Mouse (Mus musculus) stomach, embryonic 15.5 days (tissue): ENCODE measurements around the gene Cds1. TPM values are rescaled to one million over a fixed set of nuclear protein-coding genes. Genes with fewer than 3 reads are reported as not detected.

Source experiments
- ATAC-seq: fragments of 200-750 bp; cut with Nextera tagmentation; 2 replicates; pipeline ENCODE4 v1.8.0; 2017; ENCODE audit warnings: low read depth, moderate number of reproducible peaks, moderate TSS enrichment; ENCODE audit not compliant: insufficient read depth, low FRiP score
- H3K27ac ChIP-seq: fragments of 300-500 bp; sonication (generic); 2 replicates; pipeline ENCODE4 v1.5.1; 2015; ENCODE audit warnings: mild to moderate bottlenecking, inconsistent platforms
- H3K27me3 ChIP-seq: fragments of 300-500 bp; sonication (generic); replicated peaks from 2 replicates; pipeline ENCODE4 v1.6.1; 2015; ENCODE audit warnings: inconsistent platforms
- H3K36me3 ChIP-seq: fragments of 300-500 bp; sonication (generic); 2 replicates; pipeline ENCODE4 v1.6.1; 2015; ENCODE audit warnings: inconsistent platforms
- H3K4me1 ChIP-seq: fragments of 300-500 bp; sonication (generic); 2 replicates; pipeline ENCODE4 v1.6.1; 2015; ENCODE audit warnings: inconsistent platforms
- H3K4me2 ChIP-seq: fragments of 300-500 bp; sonication (generic); 2 replicates; pipeline ENCODE4 v1.6.1; 2015; ENCODE audit warnings: mild to moderate bottlenecking, inconsistent platforms
- H3K4me3 ChIP-seq: fragments of 300-500 bp; sonication (generic); replicated peaks from 2 replicates; pipeline ENCODE4 v1.5.1; 2015; ENCODE audit warnings: inconsistent platforms
- H3K9ac ChIP-seq: fragments of 300-500 bp; sonication (generic); 2 replicates; pipeline ENCODE4 v1.6.1; 2015; ENCODE audit warnings: inconsistent platforms
- H3K9me3 ChIP-seq: fragments of 300-500 bp; sonication (generic); 2 replicates; pipeline ENCODE4 v1.6.1; 2016; ENCODE audit warnings: inconsistent platforms
- WGBS: fragments of 180-500 bp; shearing (Covaris S2); methylation state at CpG from one replicate; pipeline ENCODE4 v1.1.7; 2015; 5-methylcytosine and 5-hydroxymethylcytosine counted together
- polyA plus RNA-seq: library from polyadenylated mRNA; unstranded; fragments of >200 nt; fragmentation: Nextera tagmentation; extraction: Ambion mirVana; gene quantifications from 2 replicates; pipeline ENCODE4 v1.2.1, GENCODE M21; 2015

The Cds1 gene
- 6.5 and 7.5 TPM in 2 replicates for polyA plus RNA-seq

DNA sequence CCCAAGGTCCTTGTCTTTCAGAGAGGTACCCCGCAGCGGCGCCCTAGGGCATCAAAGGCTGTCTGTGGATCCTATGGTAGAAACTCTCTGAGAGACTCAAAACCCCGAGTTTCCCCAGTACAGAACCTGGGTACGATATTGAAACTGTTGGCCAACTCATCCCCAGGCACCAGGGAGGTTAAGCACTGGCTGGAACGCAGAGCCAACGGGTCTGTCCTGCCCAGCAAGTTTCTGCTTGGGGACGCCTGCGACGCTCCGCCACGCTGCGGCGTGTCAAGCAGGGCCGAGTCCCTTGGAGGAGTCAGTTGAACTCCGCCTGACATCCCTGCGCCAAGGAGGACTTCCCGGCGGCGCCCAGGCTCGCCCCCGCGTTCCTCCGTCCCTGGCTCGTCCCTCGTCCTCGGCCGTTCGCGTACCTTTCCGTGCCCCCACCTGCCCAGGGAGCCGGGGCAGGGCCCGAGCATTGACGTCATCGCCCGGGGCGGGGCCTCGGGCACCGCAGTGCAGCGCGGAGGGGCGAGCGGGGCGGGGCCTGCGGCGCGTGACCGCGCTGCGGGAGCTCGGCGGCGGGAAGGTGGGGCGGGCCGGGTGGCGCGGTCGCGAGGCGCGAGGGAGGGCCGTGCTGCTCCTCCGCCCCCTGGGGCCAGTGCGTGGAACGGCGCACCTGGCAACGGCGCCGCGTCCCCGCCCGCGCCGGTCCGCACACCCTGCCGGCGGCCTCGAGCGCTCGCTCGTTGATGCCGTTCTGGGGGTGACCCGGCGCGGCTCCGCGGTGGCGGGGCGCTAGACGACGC, at the start of gene Cds1:
Gene Cds1 (plus strand): TSS at position 577 of the 794 bp plus-strand sequence.
- Histone ChIP-seq H3K36me3 (no peaks in the 10 kb centered on the region), H3K9me3 (no peaks in the 10 kb centered on the region), H3K9ac (peak within 1 kb of the TSS; percentile 54), H3K27ac (peak within 1 kb of the TSS; percentile 49; the same call in 1 of the 2 replicates), H3K27me3 (peaks cover 22% of the 10 kb centered on the region), H3K4me3 (peak within 1 kb of the TSS; percentile 79), H3K4me2 (peak within 1 kb of the TSS; percentile 99), H3K4me1 (0 out of 2 replicates have a peak, but pooled peaks cover 9% of the 10 kb centered on the region)
- WGBS = under 1% methylated on average over 91 of the region's 91 CpGs
- peak; percentile 86 for ATAC-seq

DNA sequence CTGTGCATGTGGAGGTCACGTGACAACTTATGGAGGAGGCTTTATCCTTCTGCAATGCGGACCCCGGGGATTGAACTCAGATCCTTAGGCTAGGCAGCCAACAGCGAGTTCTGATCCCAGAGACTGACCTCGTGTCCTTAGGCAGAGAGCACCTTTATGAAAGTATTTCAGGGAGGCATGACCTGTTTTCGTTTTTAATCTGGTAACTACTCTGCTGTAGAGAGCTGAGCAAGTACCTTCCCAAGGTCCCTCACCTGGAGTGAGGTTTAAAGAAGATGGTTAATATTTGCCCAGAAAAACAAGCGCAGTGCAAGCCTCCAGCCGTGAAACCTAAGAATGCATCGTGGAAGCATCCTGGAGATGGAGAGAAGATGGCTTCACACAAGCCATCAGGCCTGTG, 40.7 kb upstream of the Cds1 start:
- ATAC-seq = no peak
- no peak overlapping the region for H3K27ac ChIP-seq
- 75% methylated on average over 9 of the region's 9 CpGs for WGBS
- no peak overlapping the region for H3K9ac ChIP-seq
- H3K36me3 ChIP-seq = no peaks in the 10 kb centered on the region
- H3K4me2 ChIP-seq = no peak overlapping the region
- no peaks in the 10 kb centered on the region for H3K9me3 ChIP-seq
- H3K4me3 ChIP-seq = no peak overlapping the region
- no peaks in the 10 kb centered on the region for H3K27me3 ChIP-seq
- H3K4me1 ChIP-seq = no peaks in the 10 kb centered on the region

DNA sequence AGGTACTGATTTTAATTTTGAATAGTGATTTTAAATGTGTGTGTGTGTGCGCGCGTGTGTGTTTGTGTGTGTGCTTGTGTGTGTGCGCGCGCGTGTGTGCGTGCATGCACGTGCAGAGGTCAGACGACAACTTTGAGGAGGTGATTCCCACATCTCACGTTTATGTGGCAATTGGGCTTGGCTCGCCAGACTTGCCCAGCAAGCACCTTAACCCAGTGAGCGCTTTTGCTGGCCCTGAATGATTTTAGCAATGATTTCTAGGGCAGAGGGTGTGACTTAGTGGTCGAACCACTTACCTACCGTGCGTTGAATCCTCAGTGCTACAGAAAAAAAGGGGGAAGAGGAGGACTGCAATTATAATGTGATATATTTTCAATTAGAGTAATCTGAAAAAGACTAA, 40.2 kb upstream of the Cds1 start:
- ATAC-seq = no peak
- Histone ChIP-seq H3K4me2 (no peak overlapping the region), H3K27me3 (no peaks in the 10 kb centered on the region), H3K9ac (no peak overlapping the region), H3K4me3 (no peak overlapping the region), H3K27ac (no peak overlapping the region), H3K4me1 (no peaks in the 10 kb centered on the region), H3K36me3 (no peaks in the 10 kb centered on the region), H3K9me3 (no peaks in the 10 kb centered on the region)
- WGBS = 87% methylated on average over 16 of the region's 16 CpGs

DNA sequence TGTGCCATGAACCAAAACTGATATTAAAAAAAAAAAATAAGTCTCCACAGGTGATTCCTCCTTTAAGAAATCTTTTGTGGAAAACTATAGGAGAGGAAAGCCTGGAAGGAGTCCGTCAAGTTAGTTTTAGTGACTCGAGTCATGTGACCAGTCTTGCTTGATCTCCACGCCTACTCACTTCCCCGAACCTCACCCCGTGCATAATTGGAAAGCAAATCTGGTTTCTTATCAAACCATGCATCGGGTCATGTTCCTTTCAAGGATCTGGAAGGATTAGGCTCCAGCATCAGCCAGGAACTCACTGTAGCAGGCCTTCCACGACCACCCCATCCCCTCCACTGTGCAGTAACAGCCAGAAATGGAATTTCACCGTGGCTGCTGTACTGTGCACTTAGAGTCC, 39.2 kb upstream of the Cds1 start:
- 71% methylated on average over 8 of the region's 8 CpGs for WGBS
- no peak for ATAC-seq
- Histone ChIP-seq H3K4me3 (no peak overlapping the region), H3K4me1 (no peaks in the 10 kb centered on the region), H3K36me3 (no peaks in the 10 kb centered on the region), H3K27ac (no peak overlapping the region), H3K9ac (no peak overlapping the region), H3K9me3 (no peaks in the 10 kb centered on the region), H3K27me3 (no peaks in the 10 kb centered on the region), H3K4me2 (no peak overlapping the region)

- H3K4me3 ChIP-seq = no peak overlapping the region
- WGBS = 58% methylated on average over 6 of the region's 6 CpGs
- no peak overlapping the region for H3K4me2 ChIP-seq
- H3K9ac ChIP-seq = no peak overlapping the region
- no peaks in the 10 kb centered on the region for H3K27me3 ChIP-seq
- no peaks in the 10 kb centered on the region for H3K36me3 ChIP-seq
- ATAC-seq = no peak
- H3K9me3 ChIP-seq = no peaks in the 10 kb centered on the region
- H3K4me1 ChIP-seq = no peaks in the 10 kb centered on the region
- no peak overlapping the region for H3K27ac ChIP-seq
Measured at GRCm38 (mm10) chr5:101726371-101726770, 38.6 kb upstream of the Cds1 start.

DNA sequence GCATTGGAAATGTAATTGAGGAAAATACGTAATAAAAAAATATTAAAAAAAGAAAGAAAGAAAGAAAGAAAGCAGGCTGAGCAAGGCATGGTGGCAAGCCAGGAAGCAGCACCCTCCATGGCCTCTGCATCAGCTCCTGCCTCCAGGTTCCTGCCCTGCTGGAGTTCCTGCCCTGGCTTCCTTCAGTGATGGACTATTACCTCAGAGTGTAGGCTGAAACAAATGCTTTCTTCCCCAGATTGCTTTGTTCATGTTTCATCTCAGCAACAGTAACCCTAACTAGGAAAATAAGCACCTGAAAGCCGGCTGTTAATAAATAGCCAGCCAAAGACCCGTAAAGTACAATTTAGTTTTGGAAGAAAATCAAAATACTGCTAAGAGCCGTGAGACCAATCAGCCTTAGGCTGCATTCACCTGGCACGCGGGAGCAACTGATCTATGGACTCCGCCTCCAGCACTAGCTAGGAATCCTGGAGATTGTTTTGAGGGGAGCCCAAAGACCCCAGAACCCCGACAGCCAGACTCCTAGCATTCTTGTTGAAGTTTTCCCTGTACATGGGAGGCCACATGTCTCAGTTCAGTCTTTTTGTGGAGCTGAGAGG, 36.5 kb upstream of the Cds1 start:
- Histone ChIP-seq H3K27ac (no peak overlapping the region), H3K9ac (no peak overlapping the region), H3K36me3 (no peaks in the 10 kb centered on the region), H3K9me3 (no peaks in the 10 kb centered on the region), H3K4me2 (no peak overlapping the region), H3K27me3 (no peaks in the 10 kb centered on the region), H3K4me1 (no peaks in the 10 kb centered on the region), H3K4me3 (no peak overlapping the region)
- WGBS = 67% methylated on average over 8 of the region's 8 CpGs
- no peak for ATAC-seq

- Histone ChIP-seq H3K4me1 (no peaks in the 10 kb centered on the region), H3K4me2 (no peak overlapping the region), H3K9me3 (no peaks in the 10 kb centered on the region), H3K9ac (no peak overlapping the region), H3K4me3 (no peak overlapping the region), H3K27ac (no peak overlapping the region), H3K27me3 (no peaks in the 10 kb centered on the region), H3K36me3 (no peaks in the 10 kb centered on the region)
- ATAC-seq = no peak
- WGBS = 40% methylated on average over 3 of the region's 3 CpGs
Measured at GRCm38 (mm10) chr5:101737341-101737740, 27.6 kb upstream of the Cds1 start.

GRCm38 (mm10) chr5:101740471-101741223, 24.3 kb upstream of the Cds1 start:
- WGBS = 67% methylated on average over 16 of the region's 16 CpGs
- H3K27ac ChIP-seq = no peak overlapping the region
- H3K9ac ChIP-seq = no peak overlapping the region
- H3K4me1 ChIP-seq = no peaks in the 10 kb centered on the region
- H3K4me3 ChIP-seq = no peak overlapping the region
- no peaks in the 10 kb centered on the region for H3K27me3 ChIP-seq
- H3K4me2 ChIP-seq = no peak overlapping the region
- H3K36me3 ChIP-seq = no peaks in the 10 kb centered on the region
- no peaks in the 10 kb centered on the region for H3K9me3 ChIP-seq
- no peak for ATAC-seq

DNA sequence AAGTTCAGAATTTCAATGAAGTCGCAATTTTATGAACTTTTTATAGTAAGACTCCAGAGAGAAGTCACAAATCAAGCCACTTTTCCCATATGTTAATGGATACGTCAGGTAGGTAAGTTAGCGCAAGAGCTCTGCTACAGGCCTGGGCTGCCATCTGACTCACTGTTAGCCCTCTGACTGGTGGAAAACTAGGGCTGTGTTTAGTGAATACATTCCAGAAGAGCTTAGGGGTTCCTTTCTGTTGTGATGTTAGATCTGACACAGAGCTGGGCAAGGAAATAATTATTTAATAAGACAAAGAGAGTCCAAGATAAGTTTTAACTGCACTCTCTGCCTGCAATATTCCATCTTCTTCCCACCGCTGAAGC, 23.7 kb upstream of the Cds1 start:
- no peak overlapping the region for H3K4me3 ChIP-seq
- WGBS = 87% methylated on average over 4 of the region's 4 CpGs

GRCm38 (mm10) chr5:101742014-101742413, 22.9 kb upstream of the Cds1 start:
- no peaks in the 10 kb centered on the region for H3K36me3 ChIP-seq
- H3K9ac ChIP-seq = no peak overlapping the region
- no peaks in the 10 kb centered on the region for H3K27me3 ChIP-seq
- WGBS = 81% methylated on average over 2 of the region's 2 CpGs
- H3K4me3 ChIP-seq = no peak overlapping the region
- no peak for ATAC-seq
- no peaks in the 10 kb centered on the region for H3K4me1 ChIP-seq
- H3K9me3 ChIP-seq = no peaks in the 10 kb centered on the region
- no peak overlapping the region for H3K27ac ChIP-seq
- H3K4me2 ChIP-seq = no peak overlapping the region

More for the DNA sequence above, 23.7 kb upstream of the Cds1 start:
- Histone ChIP-seq H3K27ac (0 out of 2 replicates have a peak overlapping the region, but pooled peaks have one; percentile 16), H3K4me1 (no peaks in the 10 kb centered on the region), H3K4me2 (no peak overlapping the region), H3K27me3 (no peaks in the 10 kb centered on the region), H3K9ac (no peak overlapping the region), H3K9me3 (no peaks in the 10 kb centered on the region), H3K36me3 (no peaks in the 10 kb centered on the region)
- no peak for ATAC-seq

GRCm38 (mm10) chr5:101742425-101742824, 22.5 kb upstream of the Cds1 start:
- Histone ChIP-seq H3K4me1 (no peaks in the 10 kb centered on the region), H3K27me3 (no peaks in the 10 kb centered on the region), H3K4me2 (no peak overlapping the region), H3K36me3 (no peaks in the 10 kb centered on the region), H3K27ac (no peak overlapping the region), H3K9ac (no peak overlapping the region), H3K4me3 (no peak overlapping the region), H3K9me3 (no peaks in the 10 kb centered on the region)
- ATAC-seq = no peak
- WGBS = 83% methylated on average over 8 of the region's 8 CpGs

DNA sequence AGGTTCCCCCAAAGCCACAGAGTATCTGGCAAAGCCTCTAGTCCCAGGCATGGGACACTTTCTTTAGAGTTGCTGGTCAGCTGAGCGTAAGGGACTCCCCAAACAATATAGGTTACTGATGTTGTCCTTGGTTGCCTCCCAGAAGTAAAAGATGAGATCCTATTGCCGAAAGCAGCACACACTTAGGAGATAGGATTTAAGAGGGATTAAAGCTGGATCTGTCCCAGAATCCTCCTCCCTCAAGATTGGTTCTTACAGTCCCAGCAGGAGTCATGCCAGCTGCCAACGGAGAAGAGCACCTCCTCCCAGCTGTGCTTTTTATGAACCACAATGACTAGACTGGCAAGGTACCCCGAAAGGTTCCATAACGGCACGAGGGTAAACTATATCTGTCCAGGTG, 20.0 kb upstream of the Cds1 start:
- no peaks in the 10 kb centered on the region for H3K27me3 ChIP-seq
- no peak overlapping the region for H3K27ac ChIP-seq
- H3K9ac ChIP-seq = no peak overlapping the region
- ATAC-seq = no peak
- no peaks in the 10 kb centered on the region for H3K4me1 ChIP-seq
- no peaks in the 10 kb centered on the region for H3K9me3 ChIP-seq
- no peaks in the 10 kb centered on the region for H3K36me3 ChIP-seq
- H3K4me3 ChIP-seq = no peak overlapping the region
- H3K4me2 ChIP-seq = no peak overlapping the region
- WGBS = 70% methylated on average over 6 of the region's 6 CpGs
